ENCODE assay signal across 9 mouse cellular contexts in the genomic region with DNA sequence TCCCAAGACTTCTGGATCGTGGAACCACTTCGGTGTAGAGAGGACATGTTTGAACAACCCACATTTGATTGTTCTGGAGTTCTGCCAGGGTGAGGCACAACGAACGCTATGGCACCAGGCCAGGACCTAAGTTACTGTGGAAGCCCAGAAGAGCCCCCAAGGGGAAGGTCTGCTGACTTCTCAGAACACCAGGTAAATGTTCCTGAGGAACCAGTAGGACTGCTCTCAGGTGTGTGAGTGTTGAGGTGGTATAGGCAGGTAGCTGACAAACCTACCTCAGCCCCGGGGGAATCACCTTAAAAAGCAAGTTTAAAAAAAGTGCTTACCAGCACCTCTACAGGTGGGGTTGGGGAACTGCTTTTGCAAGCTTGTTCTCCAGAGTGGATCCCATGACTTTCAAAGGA. TPM values are rescaled to one million over a fixed set of nuclear protein-coding genes. Genes with fewer than 3 reads are reported as not detected.
DNase-seq lines count a peak whose midpoint lies in the region; TF ChIP-seq lines count a peak whose summit lies in the region.
"Had no signal": no experiment of that assay in that cellular context is flagged by ENCODE, and none has a peak within 500 bp of the region (broad histone marks: within the 10 kb centered on the region; RNA-seq: fewer than 3 reads in every experiment).

No protein-coding gene starts in this region.

- peak; percentile 74 for DNase-seq in kidney, adult 2 months
- DNase-seq in kidney, adult 18-20 months = no peak
- no peak for DNase-seq in brain, embryonic 14.5 days (ENCODE audit: low read depth)
- DNase-seq in kidney, postnatal 4 days = peak; percentile 47 to 65
- DNase-seq in right cerebral cortex, adult 18-20 months = no peak
- no peak for DNase-seq in layer of hippocampus, adult 18-20 months (ENCODE audit: low spot score in 2 of 2)
- DNase-seq in layer of hippocampus, postnatal 36 days = no peak

- no peak overlapping the region for H3K27ac ChIP-seq in kidney, adult 2 months (ENCODE audit: insufficient read depth, low read depth, low read length)
- H3K27ac ChIP-seq in small intestine, adult 2 months (ENCODE audit: insufficient read depth, low read depth, low read length) = no peak overlapping the region
- H3K27ac ChIP-seq: heart, embryonic 10.5 days had no signal

- H3K4me3 ChIP-seq in kidney, adult 2 months (ENCODE audit: insufficient read depth, low read depth, low read length) = no peak overlapping the region
- no peak overlapping the region for H3K4me3 ChIP-seq in small intestine, adult 2 months (ENCODE audit: low read depth, low read length)
- H3K4me3 ChIP-seq: heart, embryonic 10.5 days had no signal

- peaks cover 10% of the 10 kb centered on the region; the same call in 1 of the 2 replicates for H3K4me1 ChIP-seq in kidney, adult 2 months (ENCODE audit: control insufficient read depth, insufficient read depth, low read length)
- peaks cover 4% of the 10 kb centered on the region; the same call in 1 of the 2 replicates for H3K4me1 ChIP-seq in small intestine, adult 2 months (ENCODE audit: control insufficient read depth, insufficient read depth, insufficient read length, low read length)
- H3K4me1 ChIP-seq: heart, embryonic 10.5 days had no signal

- 22% methylated on average over 5 of the region's 5 CpGs for WGBS in kidney, adult 2 months
- 19% methylated on average over 5 of the region's 5 CpGs for WGBS in small intestine, adult 2 months

- H3K36me3 ChIP-seq in kidney, adult 2 months (ENCODE audit: control insufficient read depth, insufficient read depth, low read length) = no peaks in the 10 kb centered on the region
- H3K36me3 ChIP-seq in small intestine, adult 2 months (ENCODE audit: control insufficient read depth, insufficient read depth, low read length) = no peaks in the 10 kb centered on the region
- H3K36me3 ChIP-seq: heart, embryonic 10.5 days had no signal

- no peak for TF ChIP-seq POLR2A in kidney, adult 2 months (IDR thresholded peaks at IDR 0.05; ENCODE audit: low read depth, low read length)
- TF ChIP-seq POLR2A in brain, embryonic 14.5 days (IDR thresholded peaks at IDR 0.05; ENCODE audit: borderline replicate concordance, extremely low read depth, insufficient read depth, insufficient read length, poor library complexity, severe bottlenecking) = no peak
- TF ChIP-seq POLR2A in small intestine, adult 2 months (IDR thresholded peaks at IDR 0.05; ENCODE audit: low read depth, low read length) = no peak

- H3K27me3 ChIP-seq in kidney, adult 2 months (replicated peaks; ENCODE audit: control insufficient read depth, insufficient read depth, low read length) = no peaks in the 10 kb centered on the region
- H3K27me3 ChIP-seq in small intestine, adult 2 months (ENCODE audit: control insufficient read depth, insufficient read depth, low read length) = no peaks in the 10 kb centered on the region

- peak; percentile 33 for TF ChIP-seq CTCF in kidney, adult 2 months (conservative IDR thresholded peaks at IDR 0.05; ENCODE audit: insufficient read depth, insufficient read length, low read depth, low read length)
- TF ChIP-seq CTCF in brain, embryonic 14.5 days (IDR thresholded peaks at IDR 0.05; ENCODE audit: borderline replicate concordance, extremely low read depth, insufficient read depth, insufficient read length) = peak; percentile 12; the same call in 1 of the 2 replicates
- TF ChIP-seq CTCF in small intestine, adult 2 months (IDR thresholded peaks at IDR 0.05; ENCODE audit: extremely low read depth, insufficient read length, insufficient replicate concordance, low read depth, low read length) = peak; percentile 33; the same call in 1 of the 2 replicates

RNA-seq across cellular contexts. Expression of a gene that starts 15.3 kb away (rescaled TPM):
- 1,108 and 1,337 TPM in 2 replicates for polyA plus RNA-seq in kidney, adult 2 months (2012; rRNA removed)
- 514 and 714 TPM in 2 replicates for polyA plus RNA-seq in brain, embryonic 14.5 days (2012; rRNA removed)
- polyA plus RNA-seq in small intestine, adult 2 months (2012; rRNA removed) = 419 and 468 TPM in 2 replicates
- total RNA-seq in layer of hippocampus, adult 18-20 months (2021) = 100 to 1,000 TPM; 351 to 386 TPM
- total RNA-seq in layer of hippocampus, postnatal 36 days (2021) = 100 to 1,000 TPM; 379 to 403 TPM

RNA-seq across cellular contexts. Expression of a gene that starts 15.4 kb away (rescaled TPM):
- polyA plus RNA-seq in kidney, adult 2 months (2012; rRNA removed) = 4.3 and 5.1 TPM in 2 replicates
- 6.6 and 10.9 TPM in 2 replicates for polyA plus RNA-seq in brain, embryonic 14.5 days (2012; rRNA removed)
- polyA plus RNA-seq in small intestine, adult 2 months (2012; rRNA removed) = not detected in 2 replicates
- 1 to 10 TPM; 6.7 to 7.8 TPM for total RNA-seq in layer of hippocampus, adult 18-20 months (2021)
- total RNA-seq in layer of hippocampus, postnatal 36 days (2021) = 1 to 10 TPM; 6.0 to 8.6 TPM

RNA-seq across cellular contexts. Expression of a gene that starts 31.7 kb away (rescaled TPM):
- 232 and 266 TPM in 2 replicates for polyA plus RNA-seq in kidney, adult 2 months (2012; rRNA removed)
- polyA plus RNA-seq in brain, embryonic 14.5 days (2012; rRNA removed) = 5.0 and 5.4 TPM in 2 replicates
- 121 and 171 TPM in 2 replicates for polyA plus RNA-seq in small intestine, adult 2 months (2012; rRNA removed)
- 1 to 10 TPM; 1.2 to 1.5 TPM for total RNA-seq in layer of hippocampus, adult 18-20 months (2021)
- 1 to 10 TPM in 1 of 2 experiments, under 1 TPM in 1; 0.58 to 1.1 TPM for total RNA-seq in layer of hippocampus, postnatal 36 days (2021)

Comparison
In these comparisons a context has a peak if more than half of its experiments do, and no peak if none do; other contexts are left out.
1. DNase-seq: peak in kidney, adult 2 months (single experiment) and kidney, postnatal 4 days (2 of 2); none in kidney, adult 18-20 months (single experiment), brain, embryonic 14.5 days (single experiment), right cerebral cortex, adult 18-20 months (single experiment), layer of hippocampus, adult 18-20 months (0 of 2) and layer of hippocampus, postnatal 36 days (0 of 2).
2. RNA of a gene that starts 31.7 kb away (polyA plus RNA-seq): 232 to 266 TPM in kidney, adult 2 months and 121 to 171 TPM in small intestine, adult 2 months; 5.0 to 5.4 TPM in brain, embryonic 14.5 days; every median in the first group is over 10 times any median in the second.
3. Peak in every context shown above with its lines, with median percentiles within 50 percentile points of each other: CTCF ChIP-seq.